In the genomic region with DNA sequence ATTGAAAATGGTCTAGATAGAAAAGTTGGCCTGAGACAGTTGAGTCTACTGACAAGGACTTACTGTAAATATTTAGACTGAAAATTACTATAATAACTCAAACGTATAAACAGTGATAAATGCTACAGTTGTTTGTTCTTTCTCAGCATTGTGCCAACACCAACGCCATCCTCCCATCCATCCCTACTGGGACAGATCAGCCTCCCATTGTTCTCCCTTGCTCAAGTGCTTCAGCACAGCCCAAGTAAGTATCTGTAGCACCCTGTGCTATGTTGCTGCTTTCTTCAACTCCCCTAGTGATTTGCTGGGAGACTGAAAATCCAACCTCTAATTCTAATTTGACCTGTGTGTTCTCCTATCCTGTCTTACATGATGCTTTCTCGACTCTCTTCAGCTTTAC, we compare ENCODE assay signal across 17 mouse cellular contexts.
"Had no signal": no experiment of that assay in that cellular context is flagged by ENCODE, and none has a peak within 500 bp of the region (broad histone marks: within the 10 kb centered on the region; RNA-seq: fewer than 3 reads in every experiment).

No protein-coding gene starts in this region.

- H3K27ac ChIP-seq: liver, embryonic 13.5 days; liver, embryonic 15.5 days; macrophage; midbrain, embryonic 13.5 days; midbrain, embryonic 15.5 days; neural tube, embryonic 12.5 days; stomach, embryonic 15.5 days; stomach, postnatal 0 days had no signal

- H3K9ac ChIP-seq: liver, embryonic 13.5 days; liver, embryonic 15.5 days; liver, postnatal 0 days; midbrain, embryonic 13.5 days; midbrain, embryonic 15.5 days; neural tube, embryonic 12.5 days; stomach, embryonic 15.5 days had no signal

- H3K4me1 ChIP-seq: liver, embryonic 13.5 days; liver, embryonic 15.5 days; megakaryocyte, embryonic 14.5 days; midbrain, embryonic 13.5 days; midbrain, embryonic 15.5 days; neural tube, embryonic 12.5 days; stomach, embryonic 15.5 days had no signal

- DNase-seq: liver, embryonic 13.5 days; liver, postnatal 0 days; lung, postnatal 36 days; right cerebral cortex, postnatal 14 days; thymus, adult 2 months; thymus, postnatal 25 days; thymus, postnatal 4 days had no signal

- H3K4me2 ChIP-seq: liver, embryonic 11.5 days; liver, embryonic 13.5 days; liver, embryonic 15.5 days; midbrain, embryonic 11.5 days; midbrain, embryonic 13.5 days; midbrain, embryonic 15.5 days; neural tube, embryonic 12.5 days; stomach, embryonic 15.5 days had no signal

- ATAC-seq: liver, postnatal 0 days; midbrain, embryonic 13.5 days; midbrain, embryonic 15.5 days had no signal

- H3K4me3 ChIP-seq: liver, embryonic 13.5 days; liver, embryonic 15.5 days; megakaryocyte, embryonic 14.5 days; midbrain, embryonic 13.5 days; midbrain, embryonic 15.5 days; neural tube, embryonic 12.5 days; stomach, embryonic 15.5 days had no signal

- H3K36me3 ChIP-seq: liver, embryonic 13.5 days; liver, embryonic 15.5 days; midbrain, embryonic 13.5 days; midbrain, embryonic 15.5 days; neural tube, embryonic 12.5 days; stomach, embryonic 15.5 days had no signal

- H3K9me3 ChIP-seq: liver, embryonic 13.5 days; liver, embryonic 15.5 days; megakaryocyte, embryonic 14.5 days; midbrain, embryonic 13.5 days; midbrain, embryonic 15.5 days; neural tube, embryonic 12.5 days; stomach, embryonic 15.5 days had no signal

- H3K27me3 ChIP-seq: liver, embryonic 13.5 days; liver, embryonic 15.5 days; megakaryocyte, embryonic 14.5 days; midbrain, embryonic 13.5 days; midbrain, embryonic 15.5 days; neural tube, embryonic 12.5 days; stomach, embryonic 15.5 days had no signal
